Mouse (Mus musculus) kidney, adult 2 months (tissue): ENCODE results near the gene Gpr156. TPM values are rescaled to one million over a fixed set of nuclear protein-coding genes. Genes with fewer than 3 reads are reported as not detected.

ENCODE experiments used
- DNase-seq: peaks from one replicate; pipeline ENCODE4 v3.0.0; 2021
- H3K27ac ChIP-seq: fragments of 200-500 bp; 2 replicates; pipeline ENCODE4 v1.5.1; 2012; ENCODE audit warnings: low read depth, low read length, control low read depth, inconsistent platforms; ENCODE audit not compliant: insufficient read depth
- H3K27me3 ChIP-seq: fragments of 200-500 bp; replicated peaks from 2 replicates; pipeline ENCODE4 v1.6.1; 2012; ENCODE audit warnings: mild to moderate bottlenecking, moderate library complexity, low read length, inconsistent platforms; ENCODE audit not compliant: control insufficient read depth, insufficient read depth
- H3K36me3 ChIP-seq: fragments of 200-500 bp; 2 replicates; pipeline ENCODE4 v1.6.1; 2012; ENCODE audit warnings: mild to moderate bottlenecking, moderate library complexity, low read length, inconsistent platforms; ENCODE audit not compliant: control insufficient read depth, insufficient read depth
- H3K4me1 ChIP-seq: fragments of 200-500 bp; 2 replicates; pipeline ENCODE4 v1.6.1; 2011; ENCODE audit warnings: low read length; ENCODE audit not compliant: control insufficient read depth, insufficient read depth
- H3K4me3 ChIP-seq: fragments of 200-500 bp; 2 replicates; pipeline ENCODE4 v1.5.1; 2011; ENCODE audit warnings: mild to moderate bottlenecking, low read depth, low read length, control low read depth; ENCODE audit not compliant: insufficient read depth
- CTCF ChIP-seq: fragments of 200-500 bp; conservative IDR thresholded peaks from 2 replicates; pipeline ENCODE4 v1.5.1; 2011; ENCODE audit warnings: low read depth, mild to moderate bottlenecking, control low read depth, low read length, moderate library complexity, mixed read lengths; ENCODE audit not compliant: insufficient read depth, insufficient read length
- POLR2A ChIP-seq: fragments of 200-500 bp; IDR thresholded peaks from one replicate; pipeline ENCODE4 v1.6.1; 2011; ENCODE audit warnings: low read depth, low read length, control low read depth
- WGBS: fragments of 180-500 bp; shearing (Covaris S2); methylation state at CpG from one replicate; pipeline ENCODE4 v1.1.7; 2018; 5-methylcytosine and 5-hydroxymethylcytosine counted together
- polyA plus RNA-seq: library from polyadenylated mRNA; depleted of rRNA; stranded (reverse); fragments of >200 nt; gene quantifications from 2 replicates; pipeline ENCODE4 v1.2.3, GENCODE M21; 2012

Gene Gpr156
- polyA plus RNA-seq, 1 experiment, result not detected

DNA sequence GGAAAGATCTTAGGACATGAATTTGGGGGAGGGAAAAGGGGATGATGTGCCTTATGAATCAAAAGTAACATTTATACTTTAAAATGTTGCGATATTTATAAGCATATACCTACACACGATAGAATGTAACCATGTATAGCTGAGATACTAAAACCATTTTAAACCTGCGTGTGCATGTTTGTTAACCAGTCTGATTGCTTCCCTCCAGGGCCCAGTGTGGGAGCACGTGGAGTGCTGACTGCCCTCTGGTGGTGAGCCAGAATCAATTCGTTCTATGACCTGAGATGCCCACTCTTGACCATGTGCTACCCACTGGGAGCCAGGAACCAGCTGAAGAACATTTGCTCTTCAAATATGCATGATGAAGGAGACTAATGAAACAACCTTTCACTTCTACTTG lies 30.9 kb downstream of the Gpr156 start:
- no peaks in the 10 kb centered on the region for H3K4me1 ChIP-seq
- peak; percentile 70 for DNase-seq
- H3K4me3 ChIP-seq, result no peak overlapping the region
- 22% methylated on average over 5 of the region's 5 CpGs for WGBS
- no peaks in the 10 kb centered on the region for H3K27me3 ChIP-seq
- peak; percentile 96 for TF ChIP-seq CTCF
- no peak for TF ChIP-seq POLR2A
- H3K27ac ChIP-seq, result no peak overlapping the region
- no peaks in the 10 kb centered on the region for H3K36me3 ChIP-seq

DNA sequence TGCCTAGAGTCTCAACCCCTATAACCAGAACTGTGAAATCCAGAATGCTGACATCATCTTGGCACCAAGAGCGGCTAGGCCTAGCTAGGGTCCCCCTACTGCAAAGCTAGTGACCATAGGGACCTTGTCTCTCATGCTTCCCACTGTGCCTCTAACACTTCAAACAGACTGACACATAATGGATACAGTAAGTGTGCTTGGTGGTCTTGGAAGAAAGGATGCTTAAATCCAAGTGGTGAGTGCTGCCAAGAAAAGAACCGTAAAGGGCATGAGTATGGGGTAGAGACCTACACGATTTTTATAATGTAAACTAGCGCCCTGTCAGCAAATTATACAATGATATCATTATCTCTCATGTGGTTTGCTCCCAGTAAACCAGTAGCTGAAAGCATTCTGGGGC lies 32.1 kb downstream of the Gpr156 start:
- Histone ChIP-seq H3K27me3 (no peaks in the 10 kb centered on the region), H3K27ac (no peak overlapping the region), H3K4me3 (no peak overlapping the region), H3K4me1 (no peaks in the 10 kb centered on the region), H3K36me3 (no peaks in the 10 kb centered on the region)
- WGBS, result 92% methylated on average over 4 of the region's 4 CpGs
- no peak for DNase-seq
- no peak for TF ChIP-seq POLR2A
- TF ChIP-seq CTCF, result no peak

DNA sequence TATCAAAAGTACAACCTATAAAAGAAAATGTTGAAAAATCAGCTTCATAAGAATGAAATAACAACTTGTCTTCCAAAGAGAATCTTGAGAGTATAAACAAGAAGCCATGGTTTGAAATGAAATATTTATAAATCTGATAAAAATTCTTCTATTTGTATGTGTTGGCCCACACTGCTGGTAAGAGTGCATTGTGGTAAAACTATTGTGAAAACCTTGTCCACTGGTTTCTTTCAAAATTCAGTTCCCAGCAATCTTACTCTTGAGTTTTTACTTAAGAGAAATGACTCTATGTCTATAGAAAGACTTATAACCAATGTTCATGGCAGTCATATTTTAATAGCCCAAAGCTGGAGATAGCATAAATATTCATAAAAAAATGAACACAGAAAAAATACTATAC lies 34.9 kb downstream of the Gpr156 start:
- DNase-seq, result no peak
- no peak overlapping the region for H3K4me3 ChIP-seq
- H3K27ac ChIP-seq, result no peak overlapping the region
- no peaks in the 10 kb centered on the region for H3K4me1 ChIP-seq
- no peaks in the 10 kb centered on the region for H3K36me3 ChIP-seq
- no peaks in the 10 kb centered on the region for H3K27me3 ChIP-seq
- no peak for TF ChIP-seq POLR2A
- TF ChIP-seq CTCF, result no peak

- no peak overlapping the region for H3K4me3 ChIP-seq
- DNase-seq, result no peak
- TF ChIP-seq CTCF (no peak), POLR2A (no peak)
- no peaks in the 10 kb centered on the region for H3K36me3 ChIP-seq
- WGBS, result 77% methylated on average over 4 of the region's 4 CpGs
- no peaks in the 10 kb centered on the region for H3K4me1 ChIP-seq
- H3K27ac ChIP-seq, result no peak overlapping the region
- no peaks in the 10 kb centered on the region for H3K27me3 ChIP-seq
These were observed 36.9 kb downstream of the Gpr156 start for GRCm38 (mm10) chr16:37953186-37953585.

GRCm38 (mm10) chr16:37953991-37954942 lies 38.0 kb downstream of the Gpr156 start:
- no peak overlapping the region for H3K27ac ChIP-seq

GRCm38 (mm10) chr16:37955336-37955917 lies 39.1 kb downstream of the Gpr156 start:
- TF ChIP-seq POLR2A (no peak), CTCF (no peak)
- no peak for DNase-seq

More at GRCm38 (mm10) chr16:37953991-37954942, 38.0 kb downstream of the Gpr156 start:
- Histone ChIP-seq H3K36me3 (no peaks in the 10 kb centered on the region), H3K4me1 (no peaks in the 10 kb centered on the region), H3K27me3 (no peaks in the 10 kb centered on the region), H3K4me3 (no peak overlapping the region)
- 78% methylated on average over 12 of the region's 12 CpGs for WGBS
- no peak for DNase-seq
- TF ChIP-seq CTCF (no peak), POLR2A (no peak)

GRCm38 (mm10) chr16:37956076-37956676 lies 39.9 kb downstream of the Gpr156 start:
- whole genome bisulfite sequencing, result 81% methylated on average over 14 of the region's 14 CpGs
- H3K27ac ChIP-seq, result no peak overlapping the region
- H3K27me3 ChIP-seq, result no peaks in the 10 kb centered on the region
- no peak for DNase-seq
- TF ChIP-seq CTCF, result no peak
- no peak for TF ChIP-seq POLR2A
- H3K4me3 ChIP-seq, result no peak overlapping the region
- no peaks in the 10 kb centered on the region for H3K36me3 ChIP-seq
- no peaks in the 10 kb centered on the region for H3K4me1 ChIP-seq

More at GRCm38 (mm10) chr16:37955336-37955917, 39.1 kb downstream of the Gpr156 start:
- WGBS, result 63% methylated on average over 13 of the region's 13 CpGs
- Histone ChIP-seq H3K27ac (no peak overlapping the region), H3K4me3 (no peak overlapping the region), H3K27me3 (no peaks in the 10 kb centered on the region), H3K4me1 (no peaks in the 10 kb centered on the region), H3K36me3 (no peaks in the 10 kb centered on the region)
